43 mouse cellular contexts compared by ENCODE assay signal in genomic region chr6:128487736-128488135, GRCm38 (mm10). TPM values are rescaled to one million over a fixed set of nuclear protein-coding genes. Genes with fewer than 3 reads are reported as not detected.
"Had no signal": no experiment of that assay in that cellular context is flagged by ENCODE, and none has a peak within 500 bp of the region (broad histone marks: within the 10 kb centered on the region; RNA-seq: fewer than 3 reads in every experiment).

No protein-coding gene starts in this region.

- DNase-seq: heart, postnatal 14 days; heart, postnatal 36 days; heart, postnatal 4 days; kidney, adult 11 months; kidney, adult 18-20 months; kidney, adult 2 months; kidney, adult 8-10 months; kidney, adult 9 months; kidney, postnatal 10 days; kidney, postnatal 14 days; kidney, postnatal 25 days; kidney, postnatal 36 days; kidney, postnatal 4 days; layer of hippocampus, adult 9-11 months; layer of hippocampus, postnatal 36 days had no signal

- H3K4me1 ChIP-seq: heart, embryonic 12.5 days; heart, embryonic 13.5 days; heart, embryonic 15.5 days; hindbrain, embryonic 10.5 days; hindbrain, embryonic 13.5 days; hindbrain, embryonic 15.5 days; intestine, embryonic 15.5 days; kidney, embryonic 15.5 days had no signal

- H3K36me3 ChIP-seq: heart, embryonic 12.5 days; heart, embryonic 13.5 days; heart, embryonic 15.5 days; hindbrain, embryonic 10.5 days; hindbrain, embryonic 13.5 days; hindbrain, embryonic 15.5 days; intestine, embryonic 15.5 days; kidney, embryonic 15.5 days had no signal

- H3K9ac ChIP-seq: heart, embryonic 12.5 days; heart, embryonic 13.5 days; heart, embryonic 15.5 days; hindbrain, embryonic 13.5 days; hindbrain, embryonic 14.5 days; hindbrain, embryonic 15.5 days; intestine, embryonic 15.5 days; kidney, embryonic 15.5 days had no signal

- H3K27me3 ChIP-seq: heart, embryonic 12.5 days; heart, embryonic 13.5 days; heart, embryonic 15.5 days; hindbrain, embryonic 13.5 days; hindbrain, embryonic 15.5 days; intestine, embryonic 15.5 days; kidney, embryonic 15.5 days had no signal

- H3K27ac ChIP-seq: heart, embryonic 13.5 days; heart, embryonic 15.5 days; hindbrain, embryonic 10.5 days; hindbrain, embryonic 13.5 days; hindbrain, embryonic 14.5 days; hindbrain, embryonic 15.5 days; hindbrain, postnatal 0 days; intestine, embryonic 15.5 days; kidney, embryonic 15.5 days; kidney, postnatal 0 days; layer of hippocampus, adult 2 months; left cerebral cortex, adult 2 months had no signal

- H3K9me3 ChIP-seq: heart, embryonic 13.5 days; heart, embryonic 15.5 days; hindbrain, embryonic 10.5 days; hindbrain, embryonic 13.5 days; hindbrain, embryonic 15.5 days; intestine, embryonic 15.5 days; kidney, embryonic 15.5 days had no signal

- ATAC-seq: hindbrain, embryonic 16.5 days; hindbrain, postnatal 0 days; inflammation-experienced regulatory T-cells, adult 6 months; intestine, embryonic 15.5 days; intestine, embryonic 16.5 days; intestine, postnatal 0 days had no signal

- H3K4me2 ChIP-seq: heart, embryonic 11.5 days; heart, embryonic 12.5 days; heart, embryonic 13.5 days; heart, embryonic 15.5 days; hindbrain, embryonic 13.5 days; hindbrain, embryonic 14.5 days; hindbrain, embryonic 15.5 days; intestine, embryonic 15.5 days; kidney, embryonic 15.5 days had no signal

- H3K4me3 ChIP-seq: heart, embryonic 12.5 days; heart, embryonic 13.5 days; heart, embryonic 15.5 days; hindbrain, embryonic 10.5 days; hindbrain, embryonic 13.5 days; hindbrain, embryonic 15.5 days; intestine, embryonic 15.5 days; kidney, embryonic 15.5 days; layer of hippocampus, adult 2 months; left cerebral cortex, adult 2 months had no signal

RNA-seq across cellular contexts. Expression of gene Pzp, which starts 38.8 kb away (rescaled TPM):
- total RNA-seq: hematopoietic stem cell, adult 5-6 weeks; hindbrain, postnatal 0 days; layer of hippocampus, adult 18-20 months; layer of hippocampus, adult 2 months; layer of hippocampus, adult 8-10 months; layer of hippocampus, postnatal 10 days; layer of hippocampus, postnatal 14 days; layer of hippocampus, postnatal 25 days; layer of hippocampus, postnatal 36 days; left cerebral cortex, adult 18-20 months; left cerebral cortex, adult 2 months; left cerebral cortex, adult 8-10 months had no signal
- polyA plus RNA-seq: hindbrain, embryonic 10.5 days; hindbrain, embryonic 11.5 days; inflammation-experienced regulatory T-cells, adult 6 months; intestine, embryonic 14.5 days had no signal
